In the genomic region with DNA sequence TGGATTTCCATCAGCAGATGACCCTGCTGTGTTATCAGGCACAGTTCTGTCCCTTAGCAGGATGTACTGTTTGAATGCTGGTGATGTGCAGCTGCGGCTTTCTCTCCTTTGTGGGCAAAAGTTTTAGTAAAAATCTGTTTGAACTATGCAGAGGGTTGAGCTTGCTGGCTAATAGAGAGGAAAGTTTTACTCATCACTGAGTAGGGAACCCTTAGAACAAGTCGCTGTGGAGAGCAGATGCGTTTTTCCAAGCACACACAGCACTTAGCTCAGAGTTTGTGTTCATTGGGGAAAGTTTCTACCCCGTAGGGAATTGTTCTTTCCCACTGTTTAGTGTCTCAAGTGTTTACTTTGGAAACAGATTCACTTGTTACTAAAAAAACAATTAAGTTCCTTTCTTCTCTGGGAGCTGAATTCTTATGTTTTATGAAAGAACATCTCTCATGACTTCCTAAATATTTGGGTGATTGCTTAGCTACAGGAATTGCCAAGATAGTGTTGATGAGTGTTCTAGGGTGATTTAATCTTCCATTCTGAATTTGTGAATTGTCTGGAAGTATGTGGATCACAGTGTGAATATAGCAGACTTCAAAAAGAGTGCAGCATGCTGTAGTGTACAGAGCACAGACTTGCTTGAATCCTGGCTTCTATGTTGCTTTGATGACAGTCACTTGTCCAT, we compare ENCODE assay signal across 15 mouse cellular contexts. TPM values are rescaled to one million over a fixed set of nuclear protein-coding genes. Genes with fewer than 3 reads are reported as not detected.
DNase-seq lines count a peak whose midpoint lies in the region; ATAC-seq and TF ChIP-seq lines count a peak whose summit lies in the region.
"Had no signal": no experiment of that assay in that cellular context is flagged by ENCODE, and none has a peak within 500 bp of the region (broad histone marks: within the 10 kb centered on the region; RNA-seq: fewer than 3 reads in every experiment).

No protein-coding gene starts in this region.

- H3K4me2 ChIP-seq in heart, embryonic 15.5 days, result no peak overlapping the region
- H3K4me2 ChIP-seq: forebrain, embryonic 12.5 days; intestine, embryonic 15.5 days; liver, embryonic 15.5 days had no signal

- WGBS in kidney, adult 2 months, result 66% methylated on average over 4 of the region's 4 CpGs
- WGBS in heart, embryonic 15.5 days, result 61% methylated on average over 4 of the region's 4 CpGs

- H3K36me3 ChIP-seq in kidney, adult 2 months (ENCODE audit: control insufficient read depth, insufficient read depth, low read length), result peaks cover 6% of the 10 kb centered on the region; the same call in 1 of the 2 replicates
- peaks cover 37% of the 10 kb centered on the region for H3K36me3 ChIP-seq in heart, embryonic 15.5 days

- TF ChIP-seq CTCF in kidney, adult 2 months (conservative IDR thresholded peaks at IDR 0.05; ENCODE audit: insufficient read depth, insufficient read length, low read depth, low read length), result no peak
- TF ChIP-seq CTCF in embryonic fibroblast, embryonic 13.5 days (IDR thresholded peaks at IDR 0.05; ENCODE audit: borderline replicate concordance, insufficient read depth, low read length), result no peak

- peak; percentile 34 for DNase-seq in kidney, adult 2 months
- no peak for DNase-seq in kidney, postnatal 25 days
- peak; percentile 8 for DNase-seq in CD4-positive, CD25-positive, alpha-beta regulatory T cell, adult 2 months (ENCODE audit: low read depth, low spot score)
- DNase-seq in left cerebral cortex, postnatal 36 days (ENCODE audit: low spot score in 2 of 2), result no peak
- no peak for DNase-seq in spleen, postnatal 4 days (ENCODE audit: low spot score in 2 of 2)
- DNase-seq in right cerebral cortex, adult 18-20 months, result no peak
- DNase-seq: adrenal gland, postnatal 36 days; cerebellum, adult 11-12 months; thymus, postnatal 4 days had no signal

- intact Hi-C loops in left cerebral cortex, postnatal 36 days (cut with DNase I), result no loop called here

- no peak for TF ChIP-seq POLR2A in kidney, adult 2 months (IDR thresholded peaks at IDR 0.05; ENCODE audit: low read depth, low read length)
- TF ChIP-seq POLR2A in embryonic fibroblast, embryonic 13.5 days (IDR thresholded peaks at IDR 0.05; ENCODE audit: low read depth, low read length), result no peak

- no peaks in the 10 kb centered on the region for H3K27me3 ChIP-seq in kidney, adult 2 months (replicated peaks; ENCODE audit: control insufficient read depth, insufficient read depth, low read length)
- H3K27me3 ChIP-seq in heart, embryonic 15.5 days, result no peaks in the 10 kb centered on the region
- H3K27me3 ChIP-seq: forebrain, embryonic 12.5 days; intestine, embryonic 15.5 days; liver, embryonic 15.5 days had no signal

- no peaks in the 10 kb centered on the region for H3K9me3 ChIP-seq in heart, embryonic 15.5 days (replicated peaks)
- H3K9me3 ChIP-seq: forebrain, embryonic 12.5 days; intestine, embryonic 15.5 days; limb, embryonic 10.5 days; liver, embryonic 15.5 days had no signal

- ATAC-seq in heart, embryonic 15.5 days (replicated peaks; ENCODE audit: insufficient number of reproducible peaks, insufficient read depth, low FRiP score, low read depth), result no peak
- ATAC-seq: intestine, embryonic 15.5 days had no signal

- no peak overlapping the region for H3K9ac ChIP-seq in heart, embryonic 15.5 days
- H3K9ac ChIP-seq: forebrain, embryonic 12.5 days; intestine, embryonic 15.5 days; liver, embryonic 15.5 days had no signal

- H3K27ac ChIP-seq in kidney, adult 2 months (ENCODE audit: insufficient read depth, low read depth, low read length), result no peak overlapping the region
- peak overlapping the region; percentile 54; the same call in 1 of the 2 replicates for H3K27ac ChIP-seq in embryonic fibroblast, embryonic 13.5 days (ENCODE audit: insufficient read depth, low read length)
- peak overlapping the region; percentile 68 for H3K27ac ChIP-seq in heart, embryonic 15.5 days
- H3K27ac ChIP-seq: forebrain, embryonic 12.5 days; intestine, embryonic 15.5 days; limb, embryonic 10.5 days; liver, embryonic 15.5 days had no signal

- H3K4me1 ChIP-seq in kidney, adult 2 months (ENCODE audit: control insufficient read depth, insufficient read depth, low read length), result no peaks in the 10 kb centered on the region
- no peaks in the 10 kb centered on the region for H3K4me1 ChIP-seq in embryonic fibroblast, embryonic 13.5 days (ENCODE audit: control insufficient read depth, insufficient read depth, low read length)
- H3K4me1 ChIP-seq in heart, embryonic 15.5 days (replicated peaks), result peaks cover 6% of the 10 kb centered on the region
- H3K4me1 ChIP-seq: forebrain, embryonic 12.5 days; intestine, embryonic 15.5 days; limb, embryonic 10.5 days; liver, embryonic 15.5 days had no signal

- no peak overlapping the region for H3K4me3 ChIP-seq in kidney, adult 2 months (ENCODE audit: insufficient read depth, low read depth, low read length)
- no peak overlapping the region for H3K4me3 ChIP-seq in embryonic fibroblast, embryonic 13.5 days (ENCODE audit: insufficient read depth, low read length)
- no peak overlapping the region for H3K4me3 ChIP-seq in heart, embryonic 15.5 days
- H3K4me3 ChIP-seq: forebrain, embryonic 12.5 days; intestine, embryonic 15.5 days; limb, embryonic 10.5 days; liver, embryonic 15.5 days had no signal

RNA-seq across cellular contexts. Expression of a gene that starts 45.2 kb away (rescaled TPM):
- 25.9 TPM in 2 replicates for polyA plus RNA-seq in kidney, adult 2 months (2012; rRNA removed)
- 61.5 and 62.2 TPM in 2 replicates for polyA plus RNA-seq in embryonic fibroblast, embryonic 13.5 days (2011; ENCODE audit: insufficient read length, low read depth, missing spikeins)
- 13.9 and 17.4 TPM in 2 replicates for polyA plus RNA-seq in heart, embryonic 15.5 days (2015; fragmentation: Nextera tagmentation; extraction: Ambion mirVana)
- 10 to 100 TPM; 29.6 to 41.0 TPM for total RNA-seq in left cerebral cortex, postnatal 36 days (2021)

Comparison
In these comparisons a context has a peak if more than half of its experiments do, and no peak if none do; other contexts are left out.
1. DNase-seq: peak in kidney, adult 2 months (single experiment) and CD4-positive, CD25-positive, alpha-beta regulatory T cell, adult 2 months (single experiment); none in kidney, postnatal 25 days (0 of 2), left cerebral cortex, postnatal 36 days (0 of 2), spleen, postnatal 4 days (0 of 2) and right cerebral cortex, adult 18-20 months (single experiment).